Mouse (Mus musculus) liver, embryonic 16.5 days (tissue): ENCODE results near the gene Gadd45gip1. TPM values are rescaled to one million over a fixed set of nuclear protein-coding genes. Genes with fewer than 3 reads are reported as not detected.

Source experiments
- ATAC-seq: fragments of 200-750 bp; cut with Nextera tagmentation; 2 replicates; pipeline ENCODE4 v1.8.0; 2017; ENCODE audit warnings: low read depth, mild to moderate bottlenecking, moderate number of reproducible peaks, moderate library complexity
- H3K27ac ChIP-seq: fragments of 300-500 bp; sonication (generic); 2 replicates; pipeline ENCODE4 v1.5.1; 2014; ENCODE audit warnings: mild to moderate bottlenecking, low read length
- H3K27me3 ChIP-seq: fragments of 300-500 bp; sonication (generic); 2 replicates; pipeline ENCODE4 v1.6.1; 2014; ENCODE audit warnings: low read depth, low read length, mixed read lengths; ENCODE audit not compliant: control insufficient read depth, insufficient read depth
- H3K36me3 ChIP-seq: fragments of 300-500 bp; sonication (generic); 2 replicates; pipeline ENCODE4 v1.6.1; 2014; ENCODE audit warnings: mild to moderate bottlenecking; ENCODE audit not compliant: control insufficient read depth, insufficient read depth
- H3K4me1 ChIP-seq: fragments of 300-500 bp; sonication (generic); 2 replicates; pipeline ENCODE4 v1.6.1; 2014; ENCODE audit warnings: low read depth, low read length, mixed read lengths; ENCODE audit not compliant: control insufficient read depth
- H3K4me2 ChIP-seq: fragments of 300-500 bp; sonication (generic); 2 replicates; pipeline ENCODE4 v1.6.1; 2014; ENCODE audit warnings: low read depth, low read length, mixed read lengths
- H3K4me3 ChIP-seq: fragments of 300-500 bp; sonication (generic); 2 replicates; pipeline ENCODE4 v1.5.1; 2014; ENCODE audit warnings: low read depth, mild to moderate bottlenecking, low read length
- H3K9ac ChIP-seq: fragments of 300-500 bp; sonication (generic); 2 replicates; pipeline ENCODE4 v1.6.1; 2014; ENCODE audit warnings: low read depth, low read length
- H3K9me3 ChIP-seq: fragments of 300-500 bp; sonication (generic); replicated peaks from 2 replicates; pipeline ENCODE4 v1.6.1; 2016; ENCODE audit warnings: low read length; ENCODE audit not compliant: control insufficient read depth
- WGBS: fragments of 180-500 bp; shearing (Covaris S2); extraction: QIAGEN DNeasy Blood & Tissue Kit; methylation state at CpG from one replicate; pipeline ENCODE4 v1.1.7; 2014; ENCODE audit not compliant: insufficient replicate concordance; 5-methylcytosine and 5-hydroxymethylcytosine counted together
- polyA plus RNA-seq: library from polyadenylated mRNA; unstranded; fragments of >200 nt; fragmentation: Nextera tagmentation; extraction: Ambion mirVana; gene quantifications from 2 replicates; pipeline ENCODE4 v1.2.1, GENCODE M21; 2015

Gadd45gip1 gene
- polyA plus RNA-seq: 41.5 and 41.9 TPM in 2 replicates

GRCm38 (mm10) chr8:84831490-84831889, at the start of gene Gadd45gip1:
Gadd45gip1 (plus strand) TSS chr8:84831522.
- H3K4me3 ChIP-seq: peak within 1 kb of the TSS; percentile 96
- H3K9me3 ChIP-seq: no peaks in the 10 kb centered on the region
- H3K9ac ChIP-seq: peak within 1 kb of the TSS; percentile 96
- H3K27me3 ChIP-seq: no peaks in the 10 kb centered on the region
- H3K36me3 ChIP-seq: peaks cover 28% of the 10 kb centered on the region
- peak within 1 kb of the TSS; percentile 97 for H3K27ac ChIP-seq
- peaks cover 52% of the 10 kb centered on the region for H3K4me1 ChIP-seq
- peak; percentile 28; the same call in 1 of the 2 replicates for ATAC-seq
- 39% methylated on average over 11 of the region's 11 CpGs for WGBS
- peak within 1 kb of the TSS; percentile 67 for H3K4me2 ChIP-seq

GRCm38 (mm10) chr8:84781686-84782505, 49.4 kb upstream of the Gadd45gip1 start:
- no peak for ATAC-seq
- Histone ChIP-seq H3K27me3 (peaks cover 100% of the 10 kb centered on the region), H3K27ac (no peak overlapping the region), H3K4me3 (no peak overlapping the region), H3K36me3 (no peaks in the 10 kb centered on the region), H3K4me2 (no peak overlapping the region), H3K9me3 (no peaks in the 10 kb centered on the region), H3K4me1 (no peaks in the 10 kb centered on the region; the same call in 1 of the 2 replicates), H3K9ac (no peak overlapping the region)
- WGBS: 25% methylated on average over 5 of the region's 5 CpGs

DNA sequence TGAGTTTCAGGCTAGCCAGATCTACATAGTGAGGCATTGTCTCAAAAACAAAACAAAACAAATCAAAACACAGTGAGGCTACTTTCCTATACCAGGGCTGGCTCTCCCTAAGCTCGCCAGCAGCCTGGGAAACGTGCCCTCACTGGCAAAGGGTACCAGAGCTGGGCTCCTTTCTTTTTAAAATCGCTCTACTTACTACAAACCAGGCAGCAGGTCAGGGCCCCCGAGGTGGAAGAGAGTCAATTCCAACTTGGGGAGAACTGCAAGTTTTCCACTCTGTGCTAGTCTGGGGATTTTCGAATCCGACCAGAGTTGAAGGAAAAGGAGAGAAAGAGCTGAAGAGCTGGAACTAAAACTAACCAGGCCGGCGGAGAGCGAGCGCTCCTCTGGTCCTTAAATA, 48.6 kb upstream of the Gadd45gip1 start:
- no peaks in the 10 kb centered on the region; the same call in 1 of the 2 replicates for H3K4me1 ChIP-seq
- WGBS: 13% methylated on average over 10 of the region's 10 CpGs
- H3K27ac ChIP-seq: no peak overlapping the region
- no peak overlapping the region for H3K4me3 ChIP-seq
- no peak overlapping the region for H3K4me2 ChIP-seq
- H3K9me3 ChIP-seq: no peaks in the 10 kb centered on the region
- ATAC-seq: no peak
- H3K27me3 ChIP-seq: peaks cover 100% of the 10 kb centered on the region
- H3K9ac ChIP-seq: no peak overlapping the region
- no peaks in the 10 kb centered on the region for H3K36me3 ChIP-seq

- Histone ChIP-seq H3K4me2 (no peak overlapping the region), H3K27me3 (peaks cover 100% of the 10 kb centered on the region), H3K9me3 (no peaks in the 10 kb centered on the region), H3K9ac (no peak overlapping the region), H3K4me3 (no peak overlapping the region), H3K27ac (no peak overlapping the region), H3K4me1 (no peaks in the 10 kb centered on the region; the same call in 1 of the 2 replicates), H3K36me3 (no peaks in the 10 kb centered on the region)
- 9% methylated on average over 11 of the region's 11 CpGs for WGBS
- ATAC-seq: no peak
Observed at GRCm38 (mm10) chr8:84783198-84783918, 48.0 kb upstream of the Gadd45gip1 start.

DNA sequence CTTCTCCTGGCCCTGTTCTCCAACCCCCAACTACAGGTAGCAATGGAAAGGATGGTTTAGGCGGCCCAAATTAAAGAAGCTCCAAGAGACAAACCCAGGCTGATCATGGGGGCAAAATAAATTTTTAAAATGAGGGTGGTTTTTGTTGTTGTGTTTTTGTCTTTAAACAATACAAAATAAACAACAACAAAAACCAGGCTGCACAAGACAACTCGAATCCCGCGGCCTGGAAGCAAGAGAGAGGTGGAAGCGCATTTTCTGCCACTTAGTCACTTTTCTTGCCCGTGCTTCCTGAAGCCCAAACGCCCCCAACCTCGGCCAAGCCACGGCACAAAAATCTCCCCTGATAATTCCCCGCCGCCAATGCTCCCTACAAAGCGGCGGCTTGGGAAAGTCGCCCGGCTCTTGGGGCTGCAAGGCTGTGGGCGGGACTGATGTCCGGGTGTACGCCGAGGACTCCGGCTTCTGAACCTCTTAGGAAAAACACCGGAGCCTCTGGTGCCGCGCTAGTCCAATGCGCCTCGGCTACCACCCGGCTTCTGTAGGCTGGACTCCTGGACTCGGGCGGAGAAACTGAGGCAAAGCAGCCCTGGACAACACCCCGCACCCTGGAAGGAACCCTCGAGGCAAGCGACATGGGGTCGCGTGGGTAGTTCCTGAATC, 47.3 kb upstream of the Gadd45gip1 start:
- Histone ChIP-seq H3K9me3 (no peaks in the 10 kb centered on the region), H3K36me3 (no peaks in the 10 kb centered on the region), H3K4me2 (no peak overlapping the region), H3K27ac (no peak overlapping the region), H3K27me3 (peaks cover 100% of the 10 kb centered on the region), H3K4me3 (no peak overlapping the region), H3K9ac (no peak overlapping the region), H3K4me1 (no peaks in the 10 kb centered on the region; the same call in 1 of the 2 replicates)
- WGBS: 3% methylated on average over 33 of the region's 33 CpGs
- ATAC-seq: no peak

GRCm38 (mm10) chr8:84784681-84785505, 46.4 kb upstream of the Gadd45gip1 start:
- H3K9me3 ChIP-seq: no peaks in the 10 kb centered on the region
- no peak for ATAC-seq
- peaks cover 100% of the 10 kb centered on the region for H3K27me3 ChIP-seq
- 3% methylated on average over 48 of the region's 48 CpGs for WGBS
- no peak overlapping the region for H3K27ac ChIP-seq
- no peaks in the 10 kb centered on the region; the same call in 1 of the 2 replicates for H3K4me1 ChIP-seq
- H3K4me2 ChIP-seq: no peak overlapping the region
- no peak overlapping the region for H3K9ac ChIP-seq
- H3K36me3 ChIP-seq: no peaks in the 10 kb centered on the region
- no peak overlapping the region for H3K4me3 ChIP-seq

DNA sequence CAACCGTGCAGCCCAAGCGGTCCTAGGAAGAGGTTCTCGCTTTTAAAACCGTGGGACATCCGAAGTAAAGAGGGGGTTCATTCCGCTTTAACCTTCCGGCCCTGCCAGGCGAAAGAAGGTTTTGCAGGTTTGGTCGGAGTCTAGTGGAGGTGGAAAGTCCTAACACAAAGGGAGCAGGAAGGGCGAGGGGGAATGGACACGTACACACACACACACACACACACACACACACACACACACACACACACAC, 45.9 kb upstream of the Gadd45gip1 start:
- no peak for ATAC-seq
- WGBS: 2% methylated on average over 11 of the region's 11 CpGs
- Histone ChIP-seq H3K4me2 (no peak overlapping the region), H3K4me1 (no peaks in the 10 kb centered on the region; the same call in 1 of the 2 replicates), H3K9me3 (no peaks in the 10 kb centered on the region), H3K9ac (no peak overlapping the region), H3K27ac (no peak overlapping the region), H3K27me3 (peaks cover 99% of the 10 kb centered on the region), H3K4me3 (no peak overlapping the region), H3K36me3 (no peaks in the 10 kb centered on the region)

- Histone ChIP-seq H3K36me3 (no peaks in the 10 kb centered on the region), H3K9ac (no peak overlapping the region), H3K27me3 (peaks cover 96% of the 10 kb centered on the region), H3K9me3 (no peaks in the 10 kb centered on the region), H3K4me3 (no peak overlapping the region), H3K4me2 (no peak overlapping the region), H3K27ac (no peak overlapping the region), H3K4me1 (no peaks in the 10 kb centered on the region; the same call in 1 of the 2 replicates)
- no peak for ATAC-seq
- 9% methylated on average over 38 of the region's 38 CpGs for WGBS
Observed at GRCm38 (mm10) chr8:84785756-84786677, 45.3 kb upstream of the Gadd45gip1 start.
